Mouse (Mus musculus): ENCODE results near the gene Lingo2. TPM values are rescaled to one million over a fixed set of nuclear protein-coding genes. Genes with fewer than 3 reads are reported as not detected.
"Not testable (repeated sequence)": the region's sequence is repeated elsewhere in the genome, so short reads cannot be mapped to it uniquely, and the experiment has no call there.

Lingo2 gene
- polyA plus RNA-seq, 1 experiment from 2014 or later: 0.34 TPM

GRCm38 (mm10) chr4:35694360-35695136 lies 1257.0 kb downstream of the Lingo2 start:
- Histone ChIP-seq H3K4me2 (ENCODE audit: low read depth, low read length) (no peak overlapping the region), H3K36me3 (ENCODE audit: control insufficient read depth, insufficient read depth, low read length) (no peaks in the 10 kb centered on the region), H3K27ac (ENCODE audit: low read length) (no peak overlapping the region), H3K9me3 (ENCODE audit: control insufficient read depth, low read length) (no peaks in the 10 kb centered on the region), H3K4me3 (ENCODE audit: low read length) (no peak overlapping the region), H3K9ac (ENCODE audit: low read length) (no peak overlapping the region), H3K4me1 (replicated peaks; ENCODE audit: control insufficient read depth, insufficient read depth, low read length) (no peaks in the 10 kb centered on the region), H3K27me3 (ENCODE audit: control insufficient read depth, insufficient read depth, low read depth, low read length) (no peaks in the 10 kb centered on the region)
- no peak for ATAC-seq (ENCODE audit: low read depth)
- WGBS: 80% methylated on average over 4 of the region's 4 CpGs

GRCm38 (mm10) chr4:35690521-35690920 lies 1261.0 kb downstream of the Lingo2 start:
- Histone ChIP-seq H3K4me2 (ENCODE audit: low read depth, low read length) (no peak overlapping the region), H3K9me3 (ENCODE audit: control insufficient read depth, low read length) (no peaks in the 10 kb centered on the region), H3K27ac (ENCODE audit: low read length) (no peak overlapping the region), H3K9ac (ENCODE audit: low read length) (no peak overlapping the region), H3K4me3 (ENCODE audit: low read length) (no peak overlapping the region), H3K27me3 (ENCODE audit: control insufficient read depth, insufficient read depth, low read depth, low read length) (no peaks in the 10 kb centered on the region), H3K36me3 (ENCODE audit: control insufficient read depth, insufficient read depth, low read length) (no peaks in the 10 kb centered on the region), H3K4me1 (replicated peaks; ENCODE audit: control insufficient read depth, insufficient read depth, low read length) (no peaks in the 10 kb centered on the region)
- WGBS: 45% methylated on average over 5 of the region's 5 CpGs
- no peak for ATAC-seq (ENCODE audit: low read depth)

GRCm38 (mm10) chr4:35688498-35689240 lies 1262.9 kb downstream of the Lingo2 start:
- H3K9me3 ChIP-seq (ENCODE audit: control insufficient read depth, low read length); H3K4me1 ChIP-seq (replicated peaks; ENCODE audit: control insufficient read depth, insufficient read depth, low read length); H3K36me3 ChIP-seq (ENCODE audit: control insufficient read depth, insufficient read depth, low read length); H3K4me2 ChIP-seq (ENCODE audit: low read depth, low read length); H3K27ac ChIP-seq (ENCODE audit: low read length); H3K27me3 ChIP-seq (ENCODE audit: control insufficient read depth, insufficient read depth, low read depth, low read length); H3K4me3 ChIP-seq (ENCODE audit: low read length); H3K9ac ChIP-seq (ENCODE audit: low read length); ATAC-seq (ENCODE audit: low read depth): not testable (repeated sequence)
- WGBS: 84% methylated on average over 5 of the region's 5 CpGs

MicroRNA genes within 50 kb of the gene (microRNA counts, 519-probe panel; counts per million panel counts)
- 1,318 counts per million, percentile 15 among the panel's probes with 10 or more counts for microRNA mmu-miR-873
- microRNA mmu-miR-876-3p: 1,031 counts per million, percentile 9 among the panel's probes with 10 or more counts
- not detected for microRNA mmu-miR-876-5p

Small RNAs within 50 kb of the gene (microRNA-seq; reads per million reads assigned to microRNA genes)
- gene Mir873a (not detected), gene Mir873b (not detected), gene Mir876 (not detected)
